Mouse (Mus musculus) spleen, postnatal 10 days (tissue): ENCODE data around the gene Gm128.

Experiments used
- DNase-seq, 2 experiments: peaks; one replicate each; pipeline ENCODE4 v3.0.0; 2021 to 2022; ENCODE audit warnings: low spot score in 2 of 2

Gene Gm128

GRCm38 (mm10) chr3:95199101-95199500 is 42.3 kb downstream of the Gm128 start:
- DNase-seq, result no peak

GRCm38 (mm10) chr3:95195772-95196171 is 45.6 kb downstream of the Gm128 start:
- no peak for DNase-seq

- no peak for DNase-seq
Observed at GRCm38 (mm10) chr3:95194721-95195135, 46.7 kb downstream of the Gm128 start.
